13 mouse cellular contexts compared by ENCODE assay signal in genomic region chr14:24960875-24961274, GRCm38 (mm10).
DNase-seq lines count a peak whose midpoint lies in the region; ATAC-seq and TF ChIP-seq lines count a peak whose summit lies in the region.
"Had no signal": no experiment of that assay in that cellular context is flagged by ENCODE, and none has a peak within 500 bp of the region (broad histone marks: within the 10 kb centered on the region; RNA-seq: fewer than 3 reads in every experiment).

No protein-coding gene starts in this region.

- peak; percentile 26 for ATAC-seq in lung, postnatal 0 days
- ATAC-seq: intestine, embryonic 15.5 days had no signal

- peak; percentile 17 for DNase-seq in adrenal gland, postnatal 14 days
- no peak for DNase-seq in adrenal gland, adult 2 months
- peak; percentile 10 to 14 for DNase-seq in heart, adult 18-20 months
- DNase-seq in heart, adult 8-10 months (ENCODE audit: low spot score) = no peak
- DNase-seq in lung, postnatal 0 days (ENCODE audit: low spot score) = no peak
- no peak for DNase-seq in lung, adult 2 months
- DNase-seq in limb, embryonic 10.5 days (ENCODE audit: low spot score) = no peak
- DNase-seq in ovary, adult 18-20 months (ENCODE audit: low spot score) = no peak

- no peak overlapping the region for H3K4me2 ChIP-seq in lung, postnatal 0 days (replicated peaks; ENCODE audit: low read depth, low read length)
- H3K4me2 ChIP-seq: heart, embryonic 13.5 days; intestine, embryonic 15.5 days; midbrain, embryonic 12.5 days; neural tube, embryonic 12.5 days had no signal

- no peak overlapping the region for H3K9ac ChIP-seq in lung, postnatal 0 days (replicated peaks; ENCODE audit: low read depth)
- H3K9ac ChIP-seq: forebrain, postnatal 0 days; heart, embryonic 13.5 days; intestine, embryonic 15.5 days; midbrain, embryonic 12.5 days; neural tube, embryonic 12.5 days had no signal

- TF ChIP-seq POLR2A in lung, adult 2 months (IDR thresholded peaks at IDR 0.05; ENCODE audit: borderline replicate concordance, extremely low read depth, low read depth, low read length) = no peak

- no peak for TF ChIP-seq CTCF in lung, postnatal 0 days (IDR thresholded peaks at IDR 0.05)
- no peak for TF ChIP-seq CTCF in lung, adult 2 months (IDR thresholded peaks at IDR 0.05; ENCODE audit: insufficient read depth, low read length)

- no peaks in the 10 kb centered on the region for H3K9me3 ChIP-seq in lung, postnatal 0 days (ENCODE audit: low read length)
- no peaks in the 10 kb centered on the region for H3K9me3 ChIP-seq in limb, embryonic 10.5 days (replicated peaks)
- H3K9me3 ChIP-seq: heart, embryonic 13.5 days; intestine, embryonic 15.5 days; midbrain, embryonic 12.5 days; neural tube, embryonic 12.5 days had no signal

- H3K4me3 ChIP-seq in lung, postnatal 0 days (ENCODE audit: low read depth, low read length) = no peak overlapping the region
- no peak overlapping the region for H3K4me3 ChIP-seq in lung, adult 2 months (replicated peaks; ENCODE audit: extremely low read depth, low read depth, low read length)
- no peak overlapping the region for H3K4me3 ChIP-seq in limb, embryonic 10.5 days
- H3K4me3 ChIP-seq: heart, embryonic 13.5 days; intestine, embryonic 15.5 days; midbrain, embryonic 12.5 days; neural tube, embryonic 12.5 days had no signal

- H3K4me1 ChIP-seq in lung, postnatal 0 days (ENCODE audit: insufficient read depth, low read depth, low read length) = no peaks in the 10 kb centered on the region
- no peaks in the 10 kb centered on the region for H3K4me1 ChIP-seq in lung, adult 2 months (ENCODE audit: control insufficient read depth, insufficient read depth, low read length)
- peaks cover 19% of the 10 kb centered on the region for H3K4me1 ChIP-seq in limb, embryonic 10.5 days
- H3K4me1 ChIP-seq: intestine, embryonic 15.5 days; neural tube, embryonic 12.5 days had no signal

- no peaks in the 10 kb centered on the region for H3K27me3 ChIP-seq in lung, postnatal 0 days (replicated peaks; ENCODE audit: insufficient read depth, low read length)
- H3K27me3 ChIP-seq in limb, embryonic 10.5 days (ENCODE audit: low read depth, poor library complexity, severe bottlenecking) = 0 out of 2 replicates have a peak, but pooled peaks cover 4% of the 10 kb centered on the region
- H3K27me3 ChIP-seq: heart, embryonic 13.5 days; intestine, embryonic 15.5 days had no signal

- no peak for TF ChIP-seq EP300 in lung, postnatal 0 days (IDR thresholded peaks at IDR 0.05)

- no peak overlapping the region for H3K27ac ChIP-seq in lung, postnatal 0 days (ENCODE audit: low read length)
- peak overlapping the region; percentile 17; the same call in 1 of the 2 replicates for H3K27ac ChIP-seq in limb, embryonic 10.5 days
- H3K27ac ChIP-seq: heart, embryonic 13.5 days; intestine, embryonic 15.5 days; midbrain, embryonic 12.5 days; neural tube, embryonic 12.5 days had no signal

- no peaks in the 10 kb centered on the region for H3K36me3 ChIP-seq in lung, postnatal 0 days (ENCODE audit: insufficient read depth, low read length)
- H3K36me3 ChIP-seq in limb, embryonic 10.5 days = no peaks in the 10 kb centered on the region
- H3K36me3 ChIP-seq: heart, embryonic 13.5 days; intestine, embryonic 15.5 days; midbrain, embryonic 12.5 days; neural tube, embryonic 12.5 days had no signal

- 56% methylated on average over 3 of the region's 3 CpGs for WGBS in lung, postnatal 0 days
- 73% methylated on average over 3 of the region's 3 CpGs for WGBS in lung, adult 2 months
- 52% methylated on average over 3 of the region's 3 CpGs for WGBS in limb, embryonic 10.5 days

Comparison
In these comparisons a context has a peak if more than half of its experiments do, and no peak if none do; other contexts are left out.
1. DNase-seq: peak in adrenal gland, postnatal 14 days (single experiment) and heart, adult 18-20 months (2 of 2); none in adrenal gland, adult 2 months (single experiment), heart, adult 8-10 months (single experiment), lung, postnatal 0 days (single experiment), lung, adult 2 months (single experiment), limb, embryonic 10.5 days (single experiment) and ovary, adult 18-20 months (single experiment).